Mouse (Mus musculus) heart, embryonic 12.5 days (tissue): Measurements from ENCODE around the gene Gramd2. TPM values are rescaled to one million over a fixed set of nuclear protein-coding genes. Genes with fewer than 3 reads are reported as not detected.

Experiments
- ATAC-seq: fragments of 200-750 bp; cut with Nextera tagmentation; 2 replicates; pipeline ENCODE4 v1.8.0; 2017; ENCODE audit warnings: moderate TSS enrichment, moderate library complexity; ENCODE audit not compliant: insufficient number of reproducible peaks, low FRiP score
- H3K27ac ChIP-seq: fragments of 300-500 bp; sonication (generic); 2 replicates; pipeline ENCODE4 v1.5.1; 2016; ENCODE audit warnings: mild to moderate bottlenecking, moderate library complexity; ENCODE audit not compliant: poor library complexity, severe bottlenecking
- H3K27me3 ChIP-seq: fragments of 300-500 bp; sonication (generic); replicated peaks from 2 replicates; pipeline ENCODE4 v1.6.1; 2016; ENCODE audit warnings: mild to moderate bottlenecking, moderate library complexity
- H3K36me3 ChIP-seq: fragments of 300-500 bp; sonication (generic); 2 replicates; pipeline ENCODE4 v1.6.1; 2016; ENCODE audit warnings: mild to moderate bottlenecking, moderate library complexity
- H3K4me1 ChIP-seq: fragments of 300-500 bp; sonication (generic); replicated peaks from 2 replicates; pipeline ENCODE4 v1.6.1; 2016; ENCODE audit warnings: mild to moderate bottlenecking
- H3K4me2 ChIP-seq: fragments of 300-500 bp; sonication (generic); 2 replicates; pipeline ENCODE4 v1.6.1; 2016; ENCODE audit warnings: mild to moderate bottlenecking, moderate library complexity
- H3K4me3 ChIP-seq: fragments of 300-500 bp; sonication (generic); 2 replicates; pipeline ENCODE4 v1.5.1; 2016; ENCODE audit warnings: mild to moderate bottlenecking
- H3K9ac ChIP-seq: fragments of 300-500 bp; sonication (generic); 2 replicates; pipeline ENCODE4 v1.6.1; 2016; ENCODE audit warnings: mild to moderate bottlenecking, moderate library complexity
- H3K9me3 ChIP-seq: fragments of 300-500 bp; sonication (generic); replicated peaks from 2 replicates; pipeline ENCODE4 v1.6.1; 2016; ENCODE audit warnings: mild to moderate bottlenecking, moderate library complexity
- WGBS: fragments of 180-500 bp; shearing (Covaris S2); methylation state at CpG from one replicate; pipeline ENCODE4 v1.1.7; 2016; 5-methylcytosine and 5-hydroxymethylcytosine counted together
- polyA plus RNA-seq: library from polyadenylated mRNA; unstranded; fragments of >200 nt; fragmentation: Nextera tagmentation; extraction: Ambion mirVana; gene quantifications from 2 replicates; pipeline ENCODE4 v1.2.1, GENCODE M21; 2016

Gramd2 gene
- polyA plus RNA-seq, 1 experiment from 2014 or later: 0.32 TPM

DNA sequence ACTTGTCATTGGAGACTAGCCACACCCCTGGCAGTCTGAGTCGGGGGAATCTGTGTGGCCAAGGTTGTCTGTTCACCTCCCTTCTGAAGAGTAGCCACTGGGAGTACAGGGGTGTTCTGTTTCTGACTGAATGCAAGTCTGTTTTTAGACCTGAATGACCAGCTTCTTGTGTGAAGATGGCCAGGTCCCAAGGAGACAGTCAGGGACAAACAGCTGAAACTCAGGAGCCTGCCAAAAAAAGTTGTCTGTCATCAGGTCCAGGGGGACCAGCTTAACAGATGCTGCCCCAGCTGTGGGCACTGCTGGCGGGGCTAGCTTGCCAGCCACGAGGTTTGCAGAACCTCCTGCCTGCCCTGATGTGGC is 15.5 kb downstream of the Gramd2 start:
- 31% methylated on average over 3 of the region's 3 CpGs for WGBS
- H3K9me3 ChIP-seq: no peaks in the 10 kb centered on the region
- ATAC-seq: no peak
- no peak overlapping the region; the same call in 1 of the 2 replicates for H3K9ac ChIP-seq
- no peaks in the 10 kb centered on the region for H3K36me3 ChIP-seq
- H3K4me3 ChIP-seq: no peak overlapping the region
- peaks cover 30% of the 10 kb centered on the region for H3K4me1 ChIP-seq
- no peak overlapping the region for H3K4me2 ChIP-seq
- H3K27ac ChIP-seq: no peak overlapping the region
- H3K27me3 ChIP-seq: 0 out of 2 replicates have a peak, but pooled peaks cover 3% of the 10 kb centered on the region

DNA sequence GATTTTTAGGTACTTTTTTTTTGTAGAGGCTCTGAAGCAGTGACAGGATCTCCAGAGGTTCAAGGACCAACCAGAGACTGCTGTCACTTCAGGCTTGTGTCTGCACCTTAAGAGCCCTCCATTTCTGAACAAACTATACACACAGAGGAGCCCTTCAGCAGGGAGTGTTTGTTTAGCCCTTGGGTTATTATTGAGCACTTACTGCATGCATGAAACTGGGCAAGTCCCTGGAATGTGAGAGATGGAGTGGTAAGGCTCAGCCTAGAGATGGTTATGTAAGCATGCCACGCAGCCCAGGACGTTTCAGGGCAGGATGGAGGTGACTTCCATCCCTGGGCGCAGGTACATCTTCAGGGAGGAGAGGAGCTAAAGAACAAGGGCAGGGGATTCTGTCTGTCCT is 16.4 kb downstream of the Gramd2 start:
- WGBS: 62% methylated on average over 3 of the region's 3 CpGs
- no peak for ATAC-seq
- H3K27ac ChIP-seq: no peak overlapping the region

DNA sequence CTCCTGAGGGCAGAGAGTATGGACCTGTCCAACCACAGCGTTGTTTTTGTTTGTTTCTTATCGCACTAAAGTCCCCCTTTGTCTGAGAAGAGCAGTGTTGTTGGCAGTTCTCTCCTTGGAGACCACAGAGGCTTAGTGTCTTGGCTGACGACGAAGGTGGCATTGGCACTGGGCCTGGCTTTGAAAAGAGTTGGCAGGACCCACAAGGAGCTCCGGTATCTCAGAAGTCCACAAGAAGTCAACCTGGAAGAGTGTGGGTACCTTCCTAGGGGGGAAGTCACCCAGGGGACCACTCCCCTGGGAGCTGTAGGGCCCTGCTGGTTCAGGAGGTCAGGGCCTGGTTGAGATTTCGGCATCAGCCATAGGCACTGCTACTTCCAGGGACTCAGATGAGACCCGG is 21.1 kb downstream of the Gramd2 start:
- no peaks in the 10 kb centered on the region for H3K9me3 ChIP-seq
- H3K36me3 ChIP-seq: no peaks in the 10 kb centered on the region
- no peak overlapping the region for H3K9ac ChIP-seq
- H3K4me2 ChIP-seq: no peak overlapping the region
- 0 out of 2 replicates have a peak, but pooled peaks cover 3% of the 10 kb centered on the region for H3K27me3 ChIP-seq
- H3K4me1 ChIP-seq: no peaks in the 10 kb centered on the region
- WGBS: 78% methylated on average over 7 of the region's 7 CpGs
- no peak overlapping the region for H3K27ac ChIP-seq
- H3K4me3 ChIP-seq: no peak overlapping the region
- ATAC-seq: no peak

More for the DNA sequence above, 16.4 kb downstream of the Gramd2 start:
- 0 out of 2 replicates have a peak, but pooled peaks cover 3% of the 10 kb centered on the region for H3K27me3 ChIP-seq
- no peaks in the 10 kb centered on the region for H3K9me3 ChIP-seq
- peaks cover 30% of the 10 kb centered on the region for H3K4me1 ChIP-seq
- no peak overlapping the region for H3K4me3 ChIP-seq
- no peak overlapping the region for H3K9ac ChIP-seq
- no peak overlapping the region for H3K4me2 ChIP-seq
- H3K36me3 ChIP-seq: no peaks in the 10 kb centered on the region

DNA sequence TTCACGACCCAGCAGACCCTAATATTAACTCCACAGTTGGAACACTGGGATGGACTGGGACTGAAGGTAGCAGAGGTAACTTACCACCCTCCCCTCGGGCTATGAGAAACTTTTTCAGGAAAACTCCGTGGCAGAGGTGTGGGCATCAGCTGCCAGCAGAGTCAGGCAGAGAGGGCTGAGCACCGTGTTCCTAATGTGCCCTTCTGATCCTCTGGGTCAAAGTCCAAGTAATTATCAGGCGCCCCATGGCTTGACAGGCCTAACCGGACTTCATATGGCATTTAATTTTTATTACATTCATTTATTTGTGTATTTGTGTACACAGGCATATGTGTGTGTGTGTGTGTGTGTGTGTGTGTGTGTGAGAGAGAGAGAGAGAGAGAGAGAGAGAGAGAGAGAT is 23.2 kb downstream of the Gramd2 start:
- H3K9me3 ChIP-seq: no peaks in the 10 kb centered on the region
- no peak overlapping the region for H3K9ac ChIP-seq
- no peak overlapping the region for H3K27ac ChIP-seq
- H3K4me2 ChIP-seq: no peak overlapping the region
- 0 out of 2 replicates have a peak, but pooled peaks cover 3% of the 10 kb centered on the region for H3K4me1 ChIP-seq
- 71% methylated on average over 6 of the region's 6 CpGs for whole genome bisulfite sequencing
- no peaks in the 10 kb centered on the region for H3K36me3 ChIP-seq
- no peak overlapping the region for H3K4me3 ChIP-seq
- ATAC-seq: no peak
- H3K27me3 ChIP-seq: no peaks in the 10 kb centered on the region

DNA sequence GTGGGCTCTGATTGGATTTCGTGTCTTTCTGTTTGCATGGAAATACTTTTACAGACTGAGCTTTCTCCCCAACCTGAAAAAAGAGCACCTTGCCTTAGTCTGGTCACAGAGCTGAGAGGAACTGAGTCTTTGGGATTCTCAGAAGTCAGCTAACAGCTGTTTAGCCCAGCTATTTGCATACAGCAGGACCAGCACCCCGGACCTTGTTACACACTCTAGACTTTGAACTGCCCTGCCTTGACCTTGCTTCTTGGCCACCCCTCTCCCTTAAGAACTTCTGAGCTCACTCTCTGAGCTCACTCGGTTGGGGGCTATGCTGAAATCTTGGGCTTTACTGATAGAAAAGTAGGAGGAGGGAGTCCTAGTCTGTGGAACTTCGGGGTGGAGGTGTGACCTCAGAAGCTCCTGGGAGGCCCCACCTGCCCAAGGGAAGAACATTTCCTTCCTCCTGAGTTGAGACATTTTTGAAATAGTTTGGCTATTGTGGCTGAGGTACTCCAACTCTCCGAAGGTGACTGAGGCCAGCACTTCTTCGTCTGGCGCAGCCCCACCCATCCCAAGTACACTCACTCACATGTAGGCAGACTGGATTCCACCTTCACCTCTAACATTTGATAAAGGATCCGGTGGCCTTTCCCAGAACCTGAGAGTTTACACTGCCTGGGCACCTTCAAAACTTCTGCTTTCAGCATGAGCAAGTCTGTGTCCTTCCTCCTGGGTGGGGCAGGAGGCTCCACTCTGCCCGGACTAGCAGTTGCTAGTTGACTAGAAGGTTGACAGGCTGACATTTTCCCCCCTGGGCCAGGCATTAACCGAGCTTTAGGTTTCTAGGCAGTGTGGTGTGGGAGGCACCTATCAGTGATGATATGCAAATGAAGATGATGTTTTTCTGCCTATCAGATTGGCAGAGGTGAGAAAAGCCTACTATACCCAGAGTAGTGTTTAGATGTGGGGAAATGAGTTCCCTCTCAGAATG is 27.2 kb downstream of the Gramd2 start:
- no peaks in the 10 kb centered on the region for H3K36me3 ChIP-seq
- no peaks in the 10 kb centered on the region for H3K27me3 ChIP-seq
- no peak for ATAC-seq
- WGBS: 50% methylated on average over 10 of the region's 10 CpGs
- no peaks in the 10 kb centered on the region for H3K9me3 ChIP-seq
- no peak overlapping the region for H3K4me3 ChIP-seq
- no peak overlapping the region for H3K4me2 ChIP-seq
- no peak overlapping the region for H3K9ac ChIP-seq
- H3K27ac ChIP-seq: no peak overlapping the region
- 0 out of 2 replicates have a peak, but pooled peaks cover 3% of the 10 kb centered on the region for H3K4me1 ChIP-seq

DNA sequence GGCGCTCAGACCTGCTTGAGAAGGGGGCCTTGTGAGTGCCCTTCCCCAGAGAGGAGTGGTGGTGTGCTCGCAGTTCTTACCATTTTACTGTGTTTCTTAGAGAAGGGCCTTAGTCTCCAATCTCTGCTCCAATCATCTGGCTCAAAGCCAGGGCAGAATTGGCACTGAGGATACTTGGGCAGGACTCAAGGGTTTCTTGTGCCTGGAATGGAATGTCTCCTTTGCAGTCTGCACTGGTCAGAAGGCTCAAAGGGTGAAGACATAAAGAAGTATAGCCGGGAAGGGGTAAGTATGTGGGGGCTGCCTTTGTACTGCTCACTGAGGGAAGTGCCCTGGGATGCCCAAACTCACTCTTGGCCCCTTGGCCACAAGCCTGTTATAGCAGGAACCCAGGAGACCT is 29.3 kb downstream of the Gramd2 start:
- no peak overlapping the region for H3K4me2 ChIP-seq
- WGBS: 77% methylated on average over 3 of the region's 3 CpGs
- H3K27ac ChIP-seq: no peak overlapping the region
- H3K4me3 ChIP-seq: no peak overlapping the region
- H3K36me3 ChIP-seq: no peaks in the 10 kb centered on the region
- peaks cover 8% of the 10 kb centered on the region for H3K4me1 ChIP-seq
- no peaks in the 10 kb centered on the region for H3K9me3 ChIP-seq
- no peak for ATAC-seq
- H3K27me3 ChIP-seq: no peaks in the 10 kb centered on the region; the same call in 1 of the 2 replicates
- H3K9ac ChIP-seq: no peak overlapping the region

DNA sequence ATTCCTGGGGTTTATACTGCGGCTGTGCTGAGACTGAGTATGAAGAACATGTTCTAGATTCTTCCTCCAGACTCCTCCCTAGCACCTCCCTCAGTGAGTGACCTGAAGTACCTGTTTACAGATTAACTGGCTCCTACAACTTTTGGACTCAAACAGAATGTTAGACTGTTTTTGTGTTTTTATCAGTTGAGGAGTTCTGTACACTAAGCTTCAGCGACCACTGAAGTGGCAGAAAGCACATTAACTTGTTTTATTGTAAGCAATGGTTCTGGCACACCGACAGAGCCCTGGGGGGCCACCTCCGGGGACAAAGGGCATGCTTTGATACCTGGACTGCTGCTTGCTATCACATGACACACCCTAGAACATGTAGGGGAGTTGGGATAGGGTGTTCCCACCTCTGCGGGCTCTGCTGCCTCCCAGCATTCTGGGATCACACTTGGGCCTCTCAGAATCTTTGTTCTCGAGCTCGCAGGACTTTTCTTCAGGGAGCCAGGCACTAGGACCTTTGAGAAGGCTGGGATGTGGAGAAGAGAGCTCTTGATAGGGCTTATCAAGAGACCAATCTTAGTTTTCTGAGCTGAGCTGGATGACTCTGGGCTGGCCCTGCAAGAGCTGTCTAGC is 36.4 kb downstream of the Gramd2 start:
- Histone ChIP-seq H3K4me2 (no peak overlapping the region), H3K9ac (no peak overlapping the region), H3K4me1 (peaks cover 4% of the 10 kb centered on the region), H3K27me3 (peaks cover 4% of the 10 kb centered on the region; the same call in 1 of the 2 replicates), H3K36me3 (no peaks in the 10 kb centered on the region), H3K27ac (no peak overlapping the region), H3K9me3 (no peaks in the 10 kb centered on the region), H3K4me3 (no peak overlapping the region)
- 73% methylated on average over 7 of the region's 7 CpGs for WGBS
- ATAC-seq: no peak

DNA sequence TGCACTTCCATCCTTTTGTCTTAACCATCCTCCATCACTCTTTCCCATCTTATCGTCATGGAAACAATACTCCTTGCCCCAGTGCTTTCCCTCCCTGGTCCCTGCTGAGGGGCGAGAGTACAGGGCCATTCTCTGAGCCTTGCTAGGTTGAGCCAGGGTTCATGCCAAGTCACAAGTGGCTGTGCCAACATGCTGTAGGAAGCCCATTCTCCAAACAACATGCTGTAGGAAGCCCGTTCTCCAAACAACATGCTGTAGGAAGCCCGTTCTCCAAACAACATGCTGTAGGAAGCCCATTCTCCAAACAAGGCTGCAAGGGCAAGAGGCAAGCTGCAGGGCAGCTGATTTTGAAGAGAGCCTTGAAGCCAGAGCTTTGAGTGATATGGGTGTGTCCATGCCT is 38.3 kb downstream of the Gramd2 start:
- no peak overlapping the region for H3K27ac ChIP-seq
- no peak overlapping the region for H3K9ac ChIP-seq
- H3K36me3 ChIP-seq: no peaks in the 10 kb centered on the region
- H3K4me2 ChIP-seq: no peak overlapping the region
- peaks cover 4% of the 10 kb centered on the region; the same call in 1 of the 2 replicates for H3K27me3 ChIP-seq
- no peaks in the 10 kb centered on the region for H3K9me3 ChIP-seq
- peaks cover 5% of the 10 kb centered on the region for H3K4me1 ChIP-seq
- no peak overlapping the region for H3K4me3 ChIP-seq
- no peak for ATAC-seq
- 87% methylated on average over 4 of the region's 4 CpGs for WGBS

DNA sequence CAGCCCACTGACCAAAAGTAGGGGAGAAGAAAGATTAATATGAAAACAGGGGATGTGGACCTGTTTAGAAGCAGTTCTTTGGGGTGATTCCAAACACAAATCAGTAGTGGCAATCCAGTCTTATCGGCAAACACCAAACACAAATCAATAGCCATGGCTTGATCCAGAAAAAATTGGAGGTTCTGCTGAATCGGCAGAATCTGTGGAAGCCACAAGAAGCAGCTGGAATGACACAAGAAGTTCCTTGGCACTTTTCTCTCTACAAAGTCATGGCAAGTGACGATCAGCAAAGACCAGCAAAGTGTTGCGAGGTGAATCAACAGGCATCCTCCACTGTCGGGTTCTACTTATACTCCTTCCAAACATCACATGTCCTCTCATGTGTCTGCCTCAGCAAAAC is 41.2 kb downstream of the Gramd2 start:
- Histone ChIP-seq H3K4me1 (peaks cover 14% of the 10 kb centered on the region), H3K27me3 (0 out of 2 replicates have a peak, but pooled peaks cover 4% of the 10 kb centered on the region), H3K36me3 (no peaks in the 10 kb centered on the region), H3K4me2 (no peak overlapping the region), H3K4me3 (no peak overlapping the region), H3K9ac (no peak overlapping the region), H3K9me3 (no peaks in the 10 kb centered on the region), H3K27ac (no peak overlapping the region)
- 75% methylated on average over 5 of the region's 5 CpGs for WGBS
- ATAC-seq: no peak

DNA sequence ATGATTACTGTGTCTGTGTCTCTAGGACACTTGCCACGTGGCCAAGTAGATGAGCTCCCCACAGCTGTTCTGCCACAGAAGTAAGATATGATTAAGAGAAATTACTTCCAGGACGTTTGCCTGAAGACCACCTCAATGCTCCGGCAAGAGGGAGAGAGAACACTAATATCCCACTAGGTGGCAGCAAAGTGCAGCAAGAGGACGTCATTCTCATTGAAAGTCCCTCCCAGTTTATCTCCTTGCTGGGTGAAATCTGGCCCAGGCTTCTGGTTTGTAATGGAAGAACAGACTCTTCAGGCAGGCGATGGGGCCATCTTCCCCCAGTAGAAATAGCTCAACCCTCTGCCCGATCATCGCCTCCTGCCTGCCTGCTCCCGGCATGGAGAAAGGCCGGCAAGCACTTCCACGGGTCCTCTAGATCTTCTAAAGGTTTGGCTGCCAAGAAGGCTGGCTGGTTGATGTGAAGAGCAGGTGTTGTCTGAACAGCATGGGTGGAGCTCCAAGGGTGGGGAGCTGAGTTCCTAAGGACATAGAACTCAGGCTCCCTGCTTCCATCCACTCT is 43.2 kb downstream of the Gramd2 start:
- ATAC-seq: no peak
- WGBS: 16% methylated on average over 10 of the region's 10 CpGs
- Histone ChIP-seq H3K27me3 (no peaks in the 10 kb centered on the region), H3K4me2 (peak overlapping the region; percentile 51), H3K4me3 (peak overlapping the region; percentile 16; the same call in 1 of the 2 replicates), H3K36me3 (no peaks in the 10 kb centered on the region), H3K9me3 (no peaks in the 10 kb centered on the region), H3K4me1 (peaks cover 17% of the 10 kb centered on the region), H3K9ac (no peak overlapping the region), H3K27ac (peak overlapping the region; percentile 22; the same call in 1 of the 2 replicates)
